Mouse (Mus musculus): ENCODE measurements around the gene Prpf18. TPM values are rescaled to one million over a fixed set of nuclear protein-coding genes. Genes with fewer than 3 reads are reported as not detected.

Prpf18 gene
- total RNA-seq, 2 experiments from 2014 or later: 32.2 to 37.3 TPM

DNA sequence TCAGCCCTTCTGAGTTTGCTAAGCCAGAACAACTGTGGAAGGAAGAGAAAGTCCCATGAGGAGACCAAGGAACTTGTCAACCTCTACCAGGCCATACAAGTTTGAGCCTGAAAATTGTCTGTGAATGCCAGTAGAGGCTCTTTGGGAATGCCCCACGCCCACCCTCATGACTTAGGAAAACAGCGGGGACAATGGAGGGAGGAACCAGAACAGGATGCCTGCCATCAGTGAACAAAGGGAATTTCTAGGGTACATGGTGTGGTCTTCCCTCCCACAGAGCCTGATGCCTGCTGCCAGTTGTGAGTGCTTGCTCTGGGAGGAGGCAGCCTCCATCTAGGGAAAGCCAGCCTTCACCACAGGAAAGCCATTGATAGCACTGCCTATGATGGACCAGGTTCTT, 76.8 kb downstream of the Prpf18 start:
- DNase-seq: no peak

DNA sequence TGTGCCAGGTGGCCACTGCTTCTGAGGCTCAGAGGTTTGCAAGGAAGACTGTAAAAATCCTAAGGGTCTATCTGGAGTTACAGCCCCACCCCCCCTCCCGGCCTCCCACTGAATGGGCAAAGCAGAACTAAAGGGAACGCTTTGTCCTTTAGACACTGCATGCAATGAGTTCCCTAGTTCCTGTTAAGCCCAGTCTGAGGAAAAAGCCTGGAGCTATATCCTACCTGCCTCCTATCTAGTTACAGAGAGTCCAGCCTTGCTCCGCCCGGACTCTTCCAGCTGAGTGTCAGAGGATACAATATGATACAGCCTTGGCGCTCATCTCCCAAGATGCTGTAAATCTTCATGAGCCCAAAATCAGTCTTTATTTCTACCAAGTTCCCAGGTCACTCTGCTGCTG, 77.7 kb downstream of the Prpf18 start:
- no peak for DNase-seq

DNA sequence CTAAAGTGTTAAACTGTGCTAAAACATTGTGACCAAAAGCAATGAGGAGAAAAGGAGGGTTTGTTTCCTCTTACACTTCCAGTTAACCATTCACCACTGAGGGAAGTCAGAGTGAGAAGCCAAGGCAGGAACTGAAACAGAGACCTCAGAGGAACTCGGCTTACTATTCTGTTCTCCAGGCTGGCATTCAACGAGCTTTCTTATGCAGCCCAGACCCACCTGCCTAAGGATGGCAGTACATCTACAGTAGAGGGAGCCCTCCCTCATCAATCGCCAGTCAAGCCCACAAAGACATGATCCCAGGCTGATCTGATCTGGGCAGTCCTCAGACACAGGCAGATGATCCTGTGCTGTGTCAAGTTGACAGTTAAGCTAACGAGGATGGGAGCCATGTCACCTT, 78.5 kb downstream of the Prpf18 start:
- no peak for DNase-seq

DNA sequence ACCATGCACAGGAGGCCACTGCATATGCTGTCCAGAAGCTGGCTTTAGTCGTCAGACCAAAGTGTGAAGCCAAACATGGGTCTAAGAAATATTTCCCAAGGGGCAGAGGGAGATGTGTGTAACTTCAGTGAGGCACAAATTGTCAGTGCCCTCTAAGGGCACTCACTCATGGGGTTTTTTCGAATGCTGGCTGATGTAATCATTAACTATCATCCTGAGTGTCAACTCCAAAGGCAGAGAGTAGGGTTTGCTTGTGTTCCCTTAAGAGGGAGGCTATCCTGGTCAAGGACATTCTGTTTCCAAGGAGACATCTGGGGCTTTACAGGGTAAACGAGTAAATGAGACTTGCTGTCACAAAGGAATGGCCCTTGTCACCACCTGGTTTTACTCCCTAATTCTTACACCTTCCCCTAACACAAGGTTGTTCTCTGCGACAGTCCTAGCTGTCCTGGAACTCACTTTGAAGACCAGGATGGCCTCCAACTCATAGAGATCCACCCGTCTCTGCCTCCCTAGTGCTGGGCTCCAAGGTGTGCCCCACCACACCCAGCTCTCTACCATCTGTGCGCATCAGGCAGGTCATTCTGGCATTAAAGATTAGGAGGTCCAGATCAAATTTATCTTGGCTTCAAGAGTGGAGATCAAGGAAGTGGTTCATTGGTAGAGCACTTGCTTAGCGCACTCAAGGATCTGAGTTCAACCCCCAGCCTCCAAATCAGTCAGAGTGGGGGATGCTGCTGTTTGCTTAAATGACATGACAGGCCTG, 79.2 kb downstream of the Prpf18 start:
- no peak for DNase-seq

Other genes starting within 250 kb of the Prpf18 start
- gene Bend7, start 65.7 kb upstream of the Prpf18 start, total RNA-seq (2021): 1 to 10 TPM; 2.0 to 2.7 TPM
- 10 to 100 TPM; 17.0 to 17.4 TPM for gene Sephs1, start 229.5 kb upstream of the Prpf18 start, total RNA-seq (2021)